Mouse (Mus musculus) kidney, postnatal 4 days (tissue): ENCODE results near the gene Gm10354.
"Not testable (repeated sequence)": the region's sequence is repeated elsewhere in the genome, so short reads cannot be mapped to it uniquely, and the experiment has no call there.

Experiments
- DNase-seq, 2 experiments: peaks; one replicate each; pipeline ENCODE4 v3.0.0; 2021; ENCODE audit warnings: mixed read lengths in 2 of 2

The Gm10354 gene

DNA sequence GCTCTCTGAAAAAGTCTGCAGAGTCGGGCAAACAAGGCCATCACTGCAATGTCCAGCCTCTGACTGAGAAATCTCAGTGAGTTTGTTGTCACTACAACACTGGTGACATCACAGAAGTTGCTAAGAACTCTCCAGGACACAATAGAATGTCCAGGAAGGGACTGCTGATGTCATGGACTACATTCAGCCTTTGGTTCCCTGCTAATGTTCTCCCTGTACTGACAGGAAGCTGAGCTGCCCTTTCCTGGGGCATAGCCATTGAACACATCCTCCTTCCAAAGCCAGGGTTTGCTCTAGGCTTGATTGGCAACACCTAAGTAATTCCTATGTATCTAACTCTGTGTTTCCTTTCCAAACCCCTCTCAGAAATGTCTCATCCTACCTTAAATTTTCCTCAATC is at the start of gene Gm10354:
TSS of gene Gm10354 (minus strand) at position 101 of the 400 bp plus-strand sequence.
- DNase-seq = not testable (repeated sequence)

- DNase-seq = not testable (repeated sequence)
Observed at GRCm38 (mm10) chr5:15024316-15024715, 45.6 kb upstream of the Gm10354 start.

DNA sequence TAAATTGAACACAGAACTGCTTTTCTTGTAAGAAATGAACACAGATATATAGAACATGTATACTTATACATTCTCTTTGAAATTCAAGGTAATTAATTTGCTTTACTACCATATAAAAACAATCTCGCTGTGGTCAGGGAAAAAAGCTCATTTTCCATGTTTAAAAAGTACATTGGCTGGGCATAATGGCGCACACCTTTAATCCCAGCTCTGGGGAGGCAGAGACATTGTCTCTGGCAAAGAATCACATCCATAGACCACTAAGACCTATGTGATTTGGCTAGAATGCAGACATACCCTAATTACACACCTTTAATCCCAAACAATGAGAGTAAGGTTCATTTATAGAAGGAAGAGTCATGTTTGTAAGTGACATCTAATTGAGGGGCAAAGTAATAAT is 41.3 kb upstream of the Gm10354 start:
- DNase-seq = not testable (repeated sequence)

DNA sequence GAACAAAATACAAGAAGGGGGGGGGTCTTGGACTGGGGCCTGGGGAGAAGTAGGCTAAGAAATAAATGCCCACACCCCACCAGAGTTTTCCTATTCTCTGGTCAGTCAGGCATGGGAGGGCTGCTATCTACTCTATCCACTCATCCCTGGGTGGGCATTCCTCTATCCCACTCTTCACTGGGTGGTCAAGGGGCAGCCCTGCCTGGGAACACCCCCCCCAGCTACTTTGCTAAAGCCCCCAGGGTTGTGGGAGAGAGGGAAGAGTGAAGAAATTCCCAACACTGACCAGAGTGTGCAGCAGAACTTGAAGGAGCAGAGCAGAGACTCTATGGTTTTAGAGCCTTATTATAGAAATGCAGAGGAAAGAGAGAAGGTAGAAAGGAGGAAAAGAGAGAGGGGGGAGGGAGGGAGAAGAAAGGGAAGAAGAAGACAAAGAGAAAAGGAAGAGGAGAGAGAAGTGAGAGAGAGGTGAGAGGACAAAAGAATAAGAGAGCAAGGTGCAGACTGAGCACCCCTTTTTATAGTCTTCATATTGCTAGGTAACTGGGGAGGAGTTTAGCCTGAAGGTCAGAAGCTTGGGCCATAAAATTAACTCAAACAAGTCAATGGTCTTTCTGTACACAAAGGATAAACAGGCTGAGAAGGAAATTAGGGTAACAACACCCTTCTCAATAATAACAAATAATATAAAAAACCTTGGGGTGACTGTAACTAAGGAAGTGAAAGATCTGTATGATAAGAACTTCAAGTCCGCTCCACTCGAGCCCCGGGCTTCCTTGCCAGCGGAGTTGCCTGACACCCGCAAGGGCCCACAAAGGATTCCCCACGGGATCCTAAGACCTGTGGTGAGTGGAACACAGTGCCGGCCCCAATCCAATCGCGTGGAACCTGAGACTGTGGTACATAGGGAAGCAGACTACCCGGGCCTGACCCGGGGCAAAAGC is 32.2 kb upstream of the Gm10354 start:
- DNase-seq = not testable (repeated sequence)

GRCm38 (mm10) chr5:15006907-15007306 is 28.2 kb upstream of the Gm10354 start:
- not testable (repeated sequence) for DNase-seq

- not testable (repeated sequence) for DNase-seq
Observed at GRCm38 (mm10) chr5:15006288-15006687, 27.6 kb upstream of the Gm10354 start.

DNA sequence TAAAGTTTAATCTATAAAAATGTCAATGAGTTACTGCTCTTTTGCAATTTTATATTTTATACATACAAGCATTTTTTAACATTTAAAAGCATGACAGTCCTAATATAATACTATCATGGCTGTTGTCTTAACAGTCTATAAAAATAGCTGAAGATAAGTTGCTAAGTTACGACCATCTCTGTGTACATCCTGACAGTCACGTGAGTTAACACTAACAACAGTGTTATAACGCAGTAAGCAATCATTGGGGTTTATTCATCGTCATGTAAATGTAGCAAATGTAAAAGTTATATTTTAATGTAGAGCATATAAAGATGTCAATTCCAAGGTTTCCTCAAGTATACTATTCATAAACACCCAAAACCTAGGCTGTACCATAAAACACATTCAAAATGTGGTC is 26.8 kb upstream of the Gm10354 start:
- DNase-seq = not testable (repeated sequence)

GRCm38 (mm10) chr5:15004569-15005562 is 26.1 kb upstream of the Gm10354 start:
- DNase-seq = not testable (repeated sequence)

- DNase-seq = not testable (repeated sequence)
Observed at GRCm38 (mm10) chr5:14998077-14998476, 19.3 kb upstream of the Gm10354 start.

DNA sequence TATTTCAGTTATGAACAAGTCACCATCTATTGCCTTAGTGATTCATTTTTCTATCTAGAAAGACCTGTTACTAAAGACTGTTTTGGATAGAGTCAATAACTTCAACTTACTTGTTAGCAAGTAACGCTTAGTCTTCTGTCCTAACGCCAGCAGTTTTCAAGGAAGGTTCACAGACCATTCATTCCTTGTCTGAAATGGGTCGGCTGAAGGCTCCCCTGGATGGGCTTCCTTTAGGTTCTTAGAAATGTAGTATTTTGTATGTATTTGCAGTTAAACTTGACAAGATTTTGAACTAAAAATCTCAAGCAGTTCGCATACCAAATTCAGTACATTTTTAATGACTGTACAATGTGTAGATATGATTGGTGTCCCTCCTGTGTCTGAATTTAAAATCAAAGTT is 18.8 kb upstream of the Gm10354 start:
- peak in 1 of 2 experiments; percentile 7 for DNase-seq

- not testable (repeated sequence) for DNase-seq
Observed at GRCm38 (mm10) chr5:14996670-14997249, 18.0 kb upstream of the Gm10354 start.

GRCm38 (mm10) chr5:14994124-14994523 is 15.4 kb upstream of the Gm10354 start:
- DNase-seq = not testable (repeated sequence)

DNA sequence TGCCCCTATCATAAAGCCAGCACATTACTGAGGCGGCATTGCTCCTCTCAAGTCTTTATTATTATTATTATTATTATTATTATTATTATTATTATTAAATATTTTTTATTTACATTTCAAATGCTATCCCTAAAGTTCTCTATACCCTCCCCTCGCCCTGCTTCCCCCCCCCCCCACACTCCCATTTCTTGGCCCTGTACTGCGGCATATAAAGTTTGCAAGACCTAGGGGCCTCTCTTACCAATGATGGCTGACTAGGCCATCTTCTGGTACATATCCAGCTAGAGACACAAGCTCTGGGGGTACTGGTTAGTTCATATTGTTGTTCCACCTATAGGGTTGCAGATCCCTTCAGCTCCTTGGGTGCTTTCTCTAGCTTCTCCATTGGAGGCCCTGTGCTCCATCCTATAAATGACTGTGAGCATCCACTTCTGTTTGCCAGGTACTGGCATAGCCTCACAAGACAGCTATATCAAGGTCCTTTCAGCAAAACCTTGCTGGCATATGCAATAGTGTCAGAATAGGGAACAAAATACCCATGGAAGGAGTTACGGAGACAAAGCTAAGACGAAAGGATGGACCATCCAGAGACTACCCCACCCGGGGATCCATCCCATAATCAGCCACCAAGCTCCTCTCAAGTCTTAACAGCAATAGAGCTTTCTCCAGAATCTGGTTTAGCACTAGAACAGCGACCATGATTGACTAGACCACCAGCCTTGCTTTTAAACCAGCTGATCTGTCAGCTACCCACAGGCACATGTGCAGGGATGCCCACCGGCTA is 11.8 kb upstream of the Gm10354 start:
- not testable (repeated sequence) for DNase-seq

DNA sequence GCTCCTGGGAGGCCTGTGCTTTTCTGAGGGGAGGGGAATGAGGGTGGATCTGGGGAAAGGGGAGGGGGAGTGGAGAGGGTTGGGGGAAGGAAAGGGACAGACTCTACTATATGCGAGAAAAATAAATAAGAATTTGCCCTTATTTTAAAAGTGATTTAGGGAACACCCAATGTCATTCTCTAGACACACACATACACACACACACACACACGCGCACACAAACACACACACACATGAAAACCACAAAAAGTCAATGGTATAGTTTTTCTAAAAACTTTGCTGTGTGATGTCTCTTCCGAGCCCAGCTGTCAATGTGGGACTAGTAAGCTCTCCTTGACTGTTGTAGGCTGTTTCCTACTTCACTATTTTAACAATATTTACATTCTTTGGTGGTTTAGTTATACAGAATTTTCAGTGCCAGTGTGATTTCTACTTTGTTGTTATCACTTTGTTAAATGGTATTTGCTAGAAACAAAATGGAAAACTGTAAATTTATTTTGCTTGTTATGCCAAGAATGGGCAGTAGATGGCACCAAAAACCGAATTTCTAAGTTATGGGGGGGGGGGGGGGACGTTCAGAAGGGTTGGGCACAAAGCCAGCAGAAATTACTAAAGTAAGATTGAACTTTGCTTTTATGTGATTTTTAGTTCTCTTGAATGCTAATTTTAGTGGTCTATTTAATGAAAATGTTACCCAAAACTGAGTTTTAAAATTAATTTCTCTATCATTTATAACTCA is 8.1 kb upstream of the Gm10354 start:
- DNase-seq = not testable (repeated sequence)

GRCm38 (mm10) chr5:14977368-14977767 is 1.4 kb downstream of the Gm10354 start:
- not testable (repeated sequence) for DNase-seq

DNA sequence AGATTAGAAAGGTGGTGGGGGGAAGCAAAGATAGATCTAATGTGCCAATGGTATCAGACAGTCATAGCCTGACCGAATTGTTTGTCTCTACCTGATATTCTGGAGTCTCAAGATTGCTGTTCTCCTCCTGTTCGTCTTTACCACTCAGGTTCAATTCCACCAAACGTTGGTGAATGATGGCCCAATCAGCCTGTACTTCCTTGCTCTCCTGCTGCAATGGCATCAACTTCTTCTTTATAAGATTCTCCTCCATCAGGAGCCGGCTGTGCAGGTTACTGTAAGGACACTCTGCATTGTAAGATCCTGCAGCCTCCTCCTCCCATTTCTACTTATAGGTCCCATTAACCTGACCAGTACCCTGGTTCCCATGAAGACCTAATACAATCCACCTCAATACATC is 3.4 kb downstream of the Gm10354 start:
- DNase-seq = not testable (repeated sequence)

GRCm38 (mm10) chr5:14972841-14973240 is 5.9 kb downstream of the Gm10354 start:
- DNase-seq = not testable (repeated sequence)

DNA sequence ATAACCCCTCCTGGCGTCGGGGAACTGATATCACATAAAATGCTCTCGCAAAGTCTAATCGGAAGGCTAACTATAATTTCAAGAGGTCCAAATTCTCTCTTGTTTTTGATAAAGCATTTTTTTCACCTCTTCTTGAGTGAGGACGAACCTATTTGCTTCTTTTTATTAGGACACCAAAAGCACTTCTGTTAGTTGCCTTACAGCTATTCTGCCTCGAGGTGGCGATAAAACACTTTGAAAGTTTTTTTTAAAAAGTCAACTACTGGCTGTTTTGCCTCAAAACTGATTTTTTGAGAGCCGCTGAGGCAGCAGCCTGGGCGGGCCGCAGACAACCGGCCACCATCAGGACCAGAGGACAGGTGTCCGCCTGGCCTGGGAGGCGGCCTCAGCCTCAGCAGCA is 14.9 kb downstream of the Gm10354 start:
- peak in 1 of 2 experiments; percentile 8 for DNase-seq

DNA sequence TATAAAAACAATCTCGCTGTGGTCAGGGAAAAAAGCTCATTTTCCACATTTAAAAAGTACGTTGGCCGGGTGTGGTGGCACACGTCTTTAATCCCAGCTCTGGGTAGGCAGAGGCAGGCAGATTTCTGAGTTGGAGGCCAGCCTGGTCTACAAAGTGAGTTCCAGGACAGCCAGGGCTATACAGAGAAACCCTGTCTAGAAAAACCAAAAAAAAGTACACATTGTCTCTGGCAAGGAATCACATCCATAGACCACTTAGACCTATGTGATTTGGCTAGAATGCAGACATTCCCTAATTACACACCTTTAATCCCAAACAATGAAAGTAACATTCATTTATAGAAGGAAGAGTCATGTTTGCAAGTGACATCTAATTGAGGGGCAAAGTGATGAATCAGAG is 17.2 kb downstream of the Gm10354 start:
- DNase-seq = not testable (repeated sequence)

GRCm38 (mm10) chr5:14955928-14956706 is 22.6 kb downstream of the Gm10354 start:
- DNase-seq = not testable (repeated sequence)
